Mouse (Mus musculus) kidney, embryonic 15.5 days (tissue): ENCODE results near the gene Rsph14. TPM values are rescaled to one million over a fixed set of nuclear protein-coding genes. Genes with fewer than 3 reads are reported as not detected.

Experiments
- ATAC-seq: fragments of 200-750 bp; cut with Nextera tagmentation; replicated peaks from 2 replicates; pipeline ENCODE4 v1.8.0; 2017; ENCODE audit warnings: moderate TSS enrichment; ENCODE audit not compliant: low FRiP score
- H3K27ac ChIP-seq: fragments of 300-500 bp; sonication (generic); 2 replicates; pipeline ENCODE4 v1.5.1; 2015; ENCODE audit warnings: mild to moderate bottlenecking, inconsistent platforms
- H3K27me3 ChIP-seq: fragments of 300-500 bp; sonication (generic); 2 replicates; pipeline ENCODE4 v1.6.1; 2015; ENCODE audit warnings: inconsistent platforms
- H3K36me3 ChIP-seq: fragments of 300-500 bp; sonication (generic); 2 replicates; pipeline ENCODE4 v1.6.1; 2015; ENCODE audit warnings: inconsistent platforms
- H3K4me1 ChIP-seq: fragments of 300-500 bp; sonication (generic); 2 replicates; pipeline ENCODE4 v1.6.1; 2015; ENCODE audit warnings: inconsistent platforms
- H3K4me2 ChIP-seq: fragments of 300-500 bp; sonication (generic); 2 replicates; pipeline ENCODE4 v1.6.1; 2015; ENCODE audit warnings: moderate library complexity, mild to moderate bottlenecking, inconsistent platforms
- H3K4me3 ChIP-seq: fragments of 300-500 bp; sonication (generic); replicated peaks from 2 replicates; pipeline ENCODE4 v1.5.1; 2015; ENCODE audit warnings: mild to moderate bottlenecking, inconsistent platforms
- H3K9ac ChIP-seq: fragments of 300-500 bp; sonication (generic); 2 replicates; pipeline ENCODE4 v1.6.1; 2015; ENCODE audit warnings: mild to moderate bottlenecking, inconsistent platforms
- H3K9me3 ChIP-seq: fragments of 300-500 bp; sonication (generic); replicated peaks from 2 replicates; pipeline ENCODE4 v1.6.1; 2016; ENCODE audit warnings: inconsistent platforms
- WGBS: fragments of 180-500 bp; shearing (Covaris S2); methylation state at CpG from one replicate; pipeline ENCODE4 v1.1.7; 2015; ENCODE audit warnings: mixed read lengths; 5-methylcytosine and 5-hydroxymethylcytosine counted together
- polyA plus RNA-seq: library from polyadenylated mRNA; unstranded; fragments of >200 nt; fragmentation: Nextera tagmentation; extraction: Ambion mirVana; gene quantifications from 2 replicates; pipeline ENCODE4 v1.2.1, GENCODE M21; 2015

Gene Rsph14
- polyA plus RNA-seq, 1 experiment from 2014 or later: not detected

DNA sequence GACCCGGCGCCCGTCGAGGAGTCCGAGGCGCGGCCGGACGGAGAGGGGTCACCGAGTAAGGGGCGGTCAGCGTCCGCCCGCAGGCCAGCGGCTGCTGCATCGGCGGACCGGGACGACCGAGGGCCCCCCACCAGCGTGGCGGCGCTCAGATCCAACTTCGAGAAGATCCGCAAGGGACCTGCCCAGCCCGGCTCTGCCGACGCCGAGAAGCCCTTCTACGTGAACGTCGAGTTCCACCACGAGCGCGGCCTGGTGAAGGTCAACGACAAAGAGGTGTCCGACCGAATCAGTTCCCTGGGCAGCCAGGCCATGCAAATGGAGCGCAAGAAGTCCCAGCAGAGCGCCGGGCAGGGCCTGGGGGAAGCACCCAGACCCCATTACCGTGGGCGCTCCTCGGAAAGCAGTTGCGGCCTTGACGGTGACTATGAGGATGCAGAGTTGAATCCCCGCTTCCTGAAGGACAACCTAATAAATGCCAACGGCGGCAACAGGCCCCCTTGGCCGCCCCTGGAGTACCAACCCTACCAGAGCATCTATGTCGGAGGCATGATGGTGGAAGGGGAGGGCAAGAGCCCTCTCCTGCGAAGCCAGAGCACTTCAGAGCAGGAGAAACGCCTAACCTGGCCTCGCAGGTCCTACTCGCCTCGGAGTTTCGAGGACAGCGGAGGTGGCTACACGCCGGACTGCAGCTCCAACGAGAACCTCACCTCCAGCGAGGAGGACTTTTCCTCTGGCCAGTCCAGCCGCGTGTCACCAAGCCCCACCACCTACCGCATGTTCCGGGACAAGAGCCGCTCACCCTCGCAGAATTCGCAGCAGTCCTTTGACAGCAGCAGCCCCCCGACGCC lies 29.2 kb upstream of the Rsph14 start:
- peaks cover 49% of the 10 kb centered on the region for H3K4me1 ChIP-seq
- WGBS: 1% methylated on average over 70 of the region's 71 CpGs
- peak overlapping the region; percentile 77 for H3K4me3 ChIP-seq
- no peaks in the 10 kb centered on the region for H3K36me3 ChIP-seq
- H3K27ac ChIP-seq: no peak overlapping the region
- H3K4me2 ChIP-seq: peak overlapping the region; percentile 86
- H3K9ac ChIP-seq: peak overlapping the region; percentile 76
- no peaks in the 10 kb centered on the region for H3K27me3 ChIP-seq
- no peak for ATAC-seq
- no peaks in the 10 kb centered on the region for H3K9me3 ChIP-seq

DNA sequence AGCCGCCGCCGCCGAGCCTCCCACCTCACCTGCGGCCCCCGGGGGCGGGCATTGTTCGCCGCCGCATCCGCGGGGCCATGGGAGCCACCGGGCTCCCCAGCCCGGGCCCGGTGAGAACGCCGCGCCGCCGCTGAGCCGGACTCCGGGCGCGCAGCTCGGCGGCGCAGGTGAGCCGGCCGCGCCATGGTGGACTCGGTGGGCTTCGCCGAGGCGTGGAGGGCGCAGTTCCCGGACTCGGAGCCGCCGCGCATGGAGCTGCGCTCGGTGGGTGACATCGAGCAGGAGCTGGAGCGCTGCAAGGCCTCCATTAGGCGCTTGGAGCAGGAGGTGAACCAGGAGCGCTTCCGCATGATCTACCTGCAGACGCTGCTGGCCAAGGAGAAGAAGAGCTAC lies 28.5 kb upstream of the Rsph14 start:
- H3K9me3 ChIP-seq: no peaks in the 10 kb centered on the region
- H3K4me2 ChIP-seq: peak overlapping the region; percentile 86
- peak overlapping the region; percentile 77 for H3K4me3 ChIP-seq
- peak; percentile 45 for ATAC-seq
- peak overlapping the region; percentile 34 for H3K27ac ChIP-seq
- no peaks in the 10 kb centered on the region for H3K27me3 ChIP-seq
- H3K4me1 ChIP-seq: peaks cover 54% of the 10 kb centered on the region
- WGBS: under 1% methylated on average over 45 of the region's 48 CpGs
- peak overlapping the region; percentile 76 for H3K9ac ChIP-seq
- no peaks in the 10 kb centered on the region for H3K36me3 ChIP-seq

DNA sequence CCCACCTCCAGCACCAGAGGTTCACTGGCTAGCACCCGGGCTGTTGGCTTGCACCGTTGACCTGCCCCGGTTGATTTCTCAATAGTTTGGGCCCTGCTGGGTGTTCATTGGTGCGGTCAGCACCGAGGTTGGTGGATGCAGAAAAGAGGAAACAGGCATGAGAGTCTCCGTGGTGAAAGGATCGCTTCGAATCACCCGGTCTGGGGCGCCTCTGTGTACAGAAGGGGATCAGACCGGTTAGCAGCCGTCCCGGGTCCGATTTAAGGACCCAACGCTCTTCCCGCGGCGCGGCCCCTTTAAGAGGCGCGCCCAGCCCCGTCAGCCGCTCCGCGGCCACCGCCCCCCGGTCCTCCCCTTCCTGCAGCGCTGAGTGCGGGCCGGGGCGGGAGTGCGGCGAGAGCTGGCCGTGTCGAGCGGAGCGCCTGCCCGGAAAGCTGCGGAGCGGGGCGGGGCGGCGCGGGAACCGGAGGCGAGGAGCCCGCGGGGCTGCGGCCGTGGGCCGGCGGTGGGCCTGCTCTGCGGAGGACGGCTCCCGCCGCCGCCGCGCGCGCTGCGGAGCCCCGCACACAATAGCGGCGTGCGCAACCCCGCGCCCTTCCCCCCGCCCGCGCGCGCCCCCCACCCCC lies 27.9 kb upstream of the Rsph14 start, which contains the start of gene Bcr:
Gene Bcr (plus strand): TSS at position 376 of the 626 bp plus-strand sequence.
- Histone ChIP-seq H3K4me1 (peaks cover 54% of the 10 kb centered on the region), H3K27ac (peak within 1 kb of the TSS; percentile 34), H3K4me2 (peak within 1 kb of the TSS; percentile 86), H3K9me3 (no peaks in the 10 kb centered on the region), H3K4me3 (peak within 1 kb of the TSS; percentile 77), H3K27me3 (no peaks in the 10 kb centered on the region), H3K9ac (peak within 1 kb of the TSS; percentile 76), H3K36me3 (no peaks in the 10 kb centered on the region)
- under 1% methylated on average over 46 of the region's 73 CpGs for WGBS
- ATAC-seq: peak; percentile 90

DNA sequence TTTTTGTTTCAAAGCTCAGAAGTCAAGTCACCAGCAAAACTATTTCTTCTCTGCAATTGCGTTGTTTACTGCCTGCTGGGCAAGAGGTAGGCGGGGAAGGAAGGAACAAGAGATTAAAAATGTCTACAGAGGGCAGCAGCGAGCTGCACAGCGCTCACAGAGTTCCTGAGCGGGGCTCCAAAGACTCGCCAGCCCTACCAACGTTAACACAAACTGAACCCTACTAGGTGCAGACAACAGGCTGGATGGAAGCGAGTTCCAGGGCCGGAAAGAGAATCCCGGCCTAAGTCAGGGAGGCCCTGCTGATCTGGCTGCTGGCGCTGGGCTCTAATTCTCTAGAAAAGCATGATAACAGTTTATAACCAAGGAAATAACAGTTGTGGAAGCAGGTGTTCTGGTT lies 27.0 kb upstream of the Rsph14 start:
- H3K4me3 ChIP-seq: peak overlapping the region; percentile 77

DNA sequence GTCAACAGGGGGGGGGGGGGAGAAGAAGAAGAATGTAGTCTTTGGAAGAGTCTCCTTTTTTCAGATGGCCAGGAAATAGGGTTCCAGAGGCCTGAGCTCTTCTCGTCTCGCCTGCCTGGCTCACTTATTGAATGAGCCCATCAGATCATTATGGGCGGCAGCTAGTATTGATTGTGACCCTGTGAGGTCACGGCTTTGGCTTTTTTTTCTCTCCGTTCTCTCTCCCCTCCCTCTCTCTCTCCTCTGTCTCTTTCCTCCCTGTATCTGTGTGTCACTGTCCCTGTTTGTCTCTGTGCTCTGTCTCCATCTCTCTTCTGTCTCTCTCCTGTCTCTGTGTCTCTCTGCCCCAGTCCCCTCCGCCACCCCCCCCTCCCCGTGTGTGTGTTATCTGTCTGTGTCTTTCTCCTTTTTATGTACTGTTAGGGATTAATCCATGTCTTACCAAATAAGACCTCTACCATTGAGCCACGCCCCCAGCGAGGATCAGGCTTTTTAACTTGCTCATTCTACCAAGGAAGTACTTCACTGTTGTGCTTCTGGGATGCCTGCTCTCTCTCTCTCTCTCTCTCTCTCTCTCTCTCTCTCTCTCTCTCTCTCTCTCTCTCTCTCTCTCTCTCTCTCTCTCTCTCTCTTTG lies 26.5 kb upstream of the Rsph14 start:
- H3K27me3 ChIP-seq: no peaks in the 10 kb centered on the region
- H3K9ac ChIP-seq: no peak overlapping the region
- H3K4me3 ChIP-seq: no peak overlapping the region
- no peak for ATAC-seq
- no peak overlapping the region for H3K27ac ChIP-seq
- H3K9me3 ChIP-seq: no peaks in the 10 kb centered on the region
- no peaks in the 10 kb centered on the region for H3K36me3 ChIP-seq
- peaks cover 47% of the 10 kb centered on the region for H3K4me1 ChIP-seq
- WGBS: 40% methylated on average over 9 of the region's 9 CpGs
- peak overlapping the region; percentile 86 for H3K4me2 ChIP-seq

More for the DNA sequence above, 27.0 kb upstream of the Rsph14 start:
- no peak overlapping the region for H3K27ac ChIP-seq
- H3K9ac ChIP-seq: no peak overlapping the region
- H3K9me3 ChIP-seq: no peaks in the 10 kb centered on the region
- ATAC-seq: peak; percentile 20; the same call in 1 of the 2 replicates
- H3K4me1 ChIP-seq: peaks cover 52% of the 10 kb centered on the region
- H3K27me3 ChIP-seq: no peaks in the 10 kb centered on the region
- under 1% methylated on average over 11 of the region's 11 CpGs for WGBS
- H3K4me2 ChIP-seq: peak overlapping the region; percentile 86
- no peaks in the 10 kb centered on the region for H3K36me3 ChIP-seq

DNA sequence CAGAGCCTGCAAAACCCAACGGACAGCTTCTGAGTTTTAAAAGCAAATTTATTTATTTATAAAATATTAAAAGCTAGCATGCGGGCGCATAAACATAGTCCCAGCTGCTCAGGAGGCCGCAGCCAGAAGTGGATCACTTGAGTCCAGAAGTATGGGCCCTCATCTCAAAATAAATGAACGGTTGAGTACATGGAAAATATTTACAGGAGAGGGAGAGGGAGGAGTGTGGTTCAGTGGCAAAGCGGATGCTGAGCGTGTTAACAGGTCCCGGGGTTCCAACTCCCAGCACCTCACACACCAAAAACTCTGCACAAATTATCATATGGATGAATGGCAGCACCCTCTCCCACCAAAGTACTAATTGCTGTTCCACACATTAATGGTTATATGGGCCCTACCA lies 25.9 kb upstream of the Rsph14 start:
- no peaks in the 10 kb centered on the region for H3K27me3 ChIP-seq
- WGBS: 88% methylated on average over 8 of the region's 8 CpGs
- no peak overlapping the region for H3K4me3 ChIP-seq
- no peak overlapping the region for H3K4me2 ChIP-seq
- H3K4me1 ChIP-seq: peaks cover 42% of the 10 kb centered on the region
- no peak overlapping the region for H3K27ac ChIP-seq
- no peaks in the 10 kb centered on the region for H3K36me3 ChIP-seq
- ATAC-seq: no peak
- H3K9me3 ChIP-seq: no peaks in the 10 kb centered on the region
- H3K9ac ChIP-seq: no peak overlapping the region

DNA sequence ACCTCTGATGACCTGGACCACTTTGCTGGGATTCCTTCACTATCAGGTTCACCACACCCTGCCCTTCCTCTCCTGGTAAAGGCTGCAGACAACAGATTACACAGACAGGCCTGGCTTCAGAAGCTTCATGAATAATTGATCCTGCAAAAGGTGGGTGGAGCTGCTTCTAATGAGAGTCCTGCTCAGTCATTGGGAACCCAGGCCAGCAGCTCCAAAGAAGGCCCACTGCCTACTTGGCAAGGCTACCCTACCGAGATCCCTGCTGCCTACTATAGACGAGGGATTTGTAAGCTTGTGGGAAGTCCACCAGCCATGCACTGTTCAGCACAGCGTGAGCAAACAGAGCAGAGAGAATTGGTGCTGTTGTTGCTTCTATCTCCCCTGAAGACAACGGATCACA lies 23.9 kb upstream of the Rsph14 start:
- Histone ChIP-seq H3K27ac (no peak overlapping the region), H3K4me1 (peaks cover 21% of the 10 kb centered on the region), H3K9me3 (no peaks in the 10 kb centered on the region), H3K9ac (no peak overlapping the region), H3K4me3 (no peak overlapping the region), H3K36me3 (no peaks in the 10 kb centered on the region), H3K4me2 (no peak overlapping the region), H3K27me3 (no peaks in the 10 kb centered on the region)
- 24% methylated on average over 4 of the region's 4 CpGs for WGBS
- no peak for ATAC-seq

DNA sequence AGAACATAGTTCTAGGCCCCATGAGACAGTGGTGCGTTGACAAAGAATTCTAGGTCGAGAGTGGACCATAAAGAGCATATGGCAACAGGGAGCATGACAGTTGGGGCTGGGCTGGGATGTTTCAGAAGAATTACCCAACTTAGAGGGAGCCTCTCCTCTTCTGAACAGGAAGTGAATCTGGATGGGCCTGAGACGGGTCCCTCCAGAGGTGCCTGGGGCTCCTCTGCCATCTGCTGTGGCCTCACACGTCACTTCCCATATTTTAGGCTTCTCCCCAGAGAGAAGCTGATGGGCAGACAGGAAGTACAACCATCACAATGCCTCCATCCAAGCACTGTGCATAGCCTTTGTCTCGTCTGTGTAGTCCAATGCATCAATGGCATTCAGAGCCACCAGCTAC lies 23.3 kb upstream of the Rsph14 start:
- no peaks in the 10 kb centered on the region for H3K27me3 ChIP-seq
- H3K4me2 ChIP-seq: no peak overlapping the region
- no peaks in the 10 kb centered on the region for H3K36me3 ChIP-seq
- no peaks in the 10 kb centered on the region for H3K9me3 ChIP-seq
- peaks cover 18% of the 10 kb centered on the region for H3K4me1 ChIP-seq
- no peak for ATAC-seq
- H3K27ac ChIP-seq: no peak overlapping the region
- no peak overlapping the region for H3K9ac ChIP-seq
- no peak overlapping the region for H3K4me3 ChIP-seq
- WGBS: 66% methylated on average over 5 of the region's 5 CpGs

DNA sequence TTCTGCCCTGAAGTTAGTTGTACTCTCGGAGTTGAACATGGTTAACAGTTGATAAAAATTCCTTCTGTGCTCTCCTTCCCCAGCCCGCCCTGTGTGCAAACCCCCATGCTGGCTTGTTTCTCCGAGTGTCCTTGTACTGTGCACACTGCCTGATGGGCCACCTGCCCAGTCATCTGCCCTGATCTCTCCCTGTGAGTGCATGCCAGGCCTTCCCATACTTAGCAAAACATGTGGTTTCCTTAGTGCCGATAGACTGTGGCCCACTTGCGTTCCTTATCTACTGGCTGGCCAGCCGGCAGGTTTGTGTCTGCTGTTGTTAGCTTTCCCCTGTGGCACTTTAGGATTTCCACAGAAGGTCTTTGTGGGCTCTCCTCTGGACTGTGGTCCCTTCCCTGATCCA lies 21.7 kb upstream of the Rsph14 start:
- H3K4me1 ChIP-seq: peaks cover 8% of the 10 kb centered on the region; the same call in 1 of the 2 replicates
- H3K4me3 ChIP-seq: no peak overlapping the region
- no peaks in the 10 kb centered on the region for H3K36me3 ChIP-seq
- H3K4me2 ChIP-seq: no peak overlapping the region
- no peak overlapping the region for H3K27ac ChIP-seq
- no peaks in the 10 kb centered on the region for H3K27me3 ChIP-seq
- WGBS: 80% methylated on average over 6 of the region's 6 CpGs
- H3K9ac ChIP-seq: no peak overlapping the region
- H3K9me3 ChIP-seq: no peaks in the 10 kb centered on the region
- ATAC-seq: no peak

DNA sequence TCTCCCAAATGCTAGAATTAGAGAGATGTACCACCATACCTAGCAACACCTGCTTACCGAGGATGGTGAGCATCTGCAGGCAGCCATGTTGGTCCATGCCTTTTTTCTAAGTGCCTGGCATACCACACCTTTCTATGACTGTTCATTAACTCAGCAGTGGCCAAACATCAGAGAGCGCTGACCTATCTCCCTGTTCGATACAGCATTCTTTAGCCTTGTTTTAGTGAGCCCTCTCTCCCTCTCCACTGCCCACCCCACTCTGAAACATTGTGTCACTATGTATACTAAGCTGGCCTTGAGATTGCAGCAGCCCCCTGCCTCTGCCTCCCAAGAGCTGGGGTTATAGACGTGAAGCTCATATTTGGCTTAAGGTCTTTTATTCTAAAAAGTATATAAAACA lies 21.3 kb upstream of the Rsph14 start:
- H3K4me1 ChIP-seq: peaks cover 5% of the 10 kb centered on the region; the same call in 1 of the 2 replicates
- no peaks in the 10 kb centered on the region for H3K9me3 ChIP-seq
- H3K4me3 ChIP-seq: no peak overlapping the region
- 79% methylated on average over 4 of the region's 4 CpGs for WGBS
- ATAC-seq: no peak; the same call in 1 of the 2 replicates
- no peak overlapping the region for H3K9ac ChIP-seq
- H3K4me2 ChIP-seq: no peak overlapping the region
- H3K27me3 ChIP-seq: no peaks in the 10 kb centered on the region
- no peaks in the 10 kb centered on the region for H3K36me3 ChIP-seq
- H3K27ac ChIP-seq: no peak overlapping the region

DNA sequence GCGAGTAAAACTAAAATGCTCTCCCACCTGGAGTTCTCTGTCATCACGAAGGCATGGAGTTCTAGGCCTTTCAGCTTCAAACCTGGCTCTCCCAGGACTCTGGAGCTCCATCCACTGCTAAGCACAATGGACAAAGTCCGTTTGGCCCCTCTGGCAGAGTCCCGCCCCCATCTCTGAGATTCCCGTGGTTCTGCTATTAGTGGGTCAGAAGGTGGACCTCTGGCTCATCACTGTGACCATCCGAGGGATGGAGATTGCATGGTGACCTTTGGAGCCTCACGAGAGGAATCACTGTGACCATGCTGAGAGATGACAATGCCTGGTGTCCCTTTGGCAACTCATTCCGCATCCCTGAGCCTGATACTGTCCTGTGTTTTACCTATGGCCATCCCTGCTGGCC lies 20.5 kb upstream of the Rsph14 start:
- H3K36me3 ChIP-seq: no peaks in the 10 kb centered on the region
- H3K4me2 ChIP-seq: no peak overlapping the region
- ATAC-seq: no peak

More for the DNA sequence above, 20.5 kb upstream of the Rsph14 start:
- H3K4me1 ChIP-seq: 0 out of 2 replicates have a peak, but pooled peaks cover 5% of the 10 kb centered on the region
- no peak overlapping the region for H3K27ac ChIP-seq
- 80% methylated on average over 8 of the region's 8 CpGs for WGBS
- no peak overlapping the region for H3K9ac ChIP-seq
- no peaks in the 10 kb centered on the region for H3K9me3 ChIP-seq
- no peaks in the 10 kb centered on the region for H3K27me3 ChIP-seq
- no peak overlapping the region for H3K4me3 ChIP-seq
